Mouse (Mus musculus): ENCODE measurements around the gene Wdr53.
"Not testable (repeated sequence)": the region's sequence is repeated elsewhere in the genome, so short reads cannot be mapped to it uniquely, and the experiment has no call there.

Gene Wdr53

GRCm38 (mm10) chr16:32246952-32247370, at the start of gene Wdr53, which contains the start of gene Fbxo45:
Wdr53 (plus strand) TSS chr16:32247227.
Fbxo45 (minus strand) TSS chr16:32247158.
- DNase-seq (ENCODE audit: low spot score in 2 of 2): peak; percentile 98 to 99

DNA sequence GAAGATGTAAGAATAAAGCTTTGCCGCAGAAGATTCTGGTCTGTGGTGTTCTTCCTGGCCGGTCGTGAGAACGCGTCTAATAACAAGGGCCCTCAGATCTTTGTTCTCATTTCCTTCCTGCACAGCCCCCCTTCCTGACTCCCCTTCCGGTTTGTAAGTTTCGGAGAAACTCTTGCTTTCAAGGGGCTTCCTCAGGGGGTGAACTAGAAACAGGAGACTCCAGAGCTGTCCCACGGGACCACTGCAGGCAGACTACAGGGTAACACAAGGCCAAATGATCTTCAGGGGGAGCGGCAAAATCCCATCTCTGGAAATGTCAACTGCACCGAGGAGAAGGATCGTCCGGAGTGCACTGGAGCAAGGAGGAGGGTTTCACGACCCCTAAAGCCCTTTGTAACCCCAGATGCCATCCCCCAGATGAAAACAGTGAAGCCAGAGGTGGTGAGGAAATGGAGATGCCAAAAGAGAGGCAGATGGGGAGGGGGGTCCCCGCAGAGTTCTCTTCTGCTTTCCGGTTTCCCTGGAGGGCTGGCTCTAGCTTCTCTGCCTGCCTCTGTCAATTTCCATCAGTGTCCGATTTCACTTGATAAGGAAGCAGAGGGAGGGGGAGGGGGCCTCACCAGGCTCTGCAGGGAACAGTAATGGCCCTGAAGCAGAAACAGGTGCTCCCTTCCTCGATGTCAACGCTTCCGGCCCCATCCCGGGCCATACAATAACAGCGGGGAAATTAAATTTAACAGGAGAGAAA, 46.6 kb upstream of the Wdr53 start:
- DNase-seq (ENCODE audit: low spot score in 2 of 2): no peak

DNA sequence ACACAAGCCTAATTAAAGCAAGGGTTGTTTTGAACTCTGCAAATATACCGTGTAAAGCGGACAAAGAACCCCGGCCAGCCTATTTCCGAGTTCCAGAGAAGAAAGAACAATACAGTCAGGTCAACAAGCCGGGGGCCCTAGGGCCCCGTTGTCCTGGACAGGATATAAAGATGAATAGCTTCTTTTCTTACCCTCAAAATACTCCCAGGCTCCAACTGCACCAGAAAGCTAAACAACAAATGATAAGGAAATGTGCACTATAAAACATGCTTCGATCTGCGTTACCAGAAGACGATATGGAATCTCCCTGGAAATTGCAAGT, 46.1 kb upstream of the Wdr53 start:
- DNase-seq (ENCODE audit: low spot score in 2 of 2): no peak

DNA sequence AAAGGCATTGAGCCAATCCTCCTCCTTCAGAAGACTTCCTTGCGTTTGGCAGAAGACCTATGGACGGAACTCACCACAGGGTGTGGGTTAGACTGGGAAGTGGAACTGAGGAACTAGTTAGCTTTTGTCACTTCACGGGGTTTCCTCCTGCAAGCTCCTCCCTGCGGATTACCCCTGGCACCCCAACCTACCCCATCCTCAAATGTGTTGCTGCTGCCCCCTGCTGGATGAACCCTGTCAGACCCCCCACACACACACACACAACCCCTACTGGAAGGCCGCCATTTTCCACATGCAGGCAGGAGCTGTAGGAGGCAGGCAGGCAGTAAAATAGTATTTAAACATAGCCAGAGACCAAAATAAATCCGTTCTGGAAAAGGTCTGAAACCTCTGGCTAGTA, 44.3 kb upstream of the Wdr53 start:
- peak; percentile 17 to 50 for DNase-seq (ENCODE audit: low spot score in 2 of 2)

DNA sequence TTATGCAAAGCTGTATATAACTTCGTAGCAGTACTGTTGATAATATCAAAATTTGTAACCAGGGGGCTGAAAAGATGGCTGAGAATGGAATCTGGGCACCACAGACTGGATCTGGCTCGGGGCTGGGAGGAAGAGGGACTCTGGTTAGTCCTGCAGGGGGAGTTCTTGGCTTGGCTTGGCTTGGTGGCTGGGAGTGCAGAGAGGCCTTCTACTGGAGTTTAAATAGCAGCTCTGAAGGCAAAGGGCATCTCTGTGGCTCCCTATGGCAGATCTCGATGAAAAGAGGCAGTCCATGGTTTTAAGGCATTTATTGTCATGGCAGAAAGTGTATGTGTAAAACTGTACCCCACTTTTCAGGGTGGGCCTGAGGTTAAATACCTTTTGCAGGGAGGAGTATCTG, 42.1 kb upstream of the Wdr53 start:
- no peak for DNase-seq (ENCODE audit: low spot score in 2 of 2)

DNA sequence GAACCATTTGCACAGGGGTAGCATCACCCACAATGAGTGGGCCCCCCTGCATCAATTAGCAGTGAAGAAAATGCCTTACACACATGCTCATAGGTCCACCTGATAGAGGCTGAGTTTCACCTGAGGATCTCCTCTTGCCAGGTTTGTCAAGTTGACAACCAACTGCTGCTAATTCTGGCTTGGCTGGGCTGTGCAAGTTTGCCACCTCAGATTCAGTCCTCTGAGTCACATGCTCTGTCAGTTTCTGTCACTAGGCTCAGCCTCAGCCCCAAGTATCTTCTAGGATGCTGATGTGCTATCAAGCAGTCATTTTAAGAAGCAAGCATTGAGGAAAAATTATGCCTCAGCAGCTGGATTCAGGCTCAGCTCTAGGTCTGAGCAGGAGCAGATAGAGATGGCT, 32.9 kb upstream of the Wdr53 start:
- peak in 1 of 2 experiments; percentile 16 for DNase-seq (ENCODE audit: low spot score in 2 of 2)

- DNase-seq (ENCODE audit: low spot score in 2 of 2): peak; percentile 61 to 65
Measured at GRCm38 (mm10) chr16:32214804-32215576, 32.0 kb upstream of the Wdr53 start.

DNA sequence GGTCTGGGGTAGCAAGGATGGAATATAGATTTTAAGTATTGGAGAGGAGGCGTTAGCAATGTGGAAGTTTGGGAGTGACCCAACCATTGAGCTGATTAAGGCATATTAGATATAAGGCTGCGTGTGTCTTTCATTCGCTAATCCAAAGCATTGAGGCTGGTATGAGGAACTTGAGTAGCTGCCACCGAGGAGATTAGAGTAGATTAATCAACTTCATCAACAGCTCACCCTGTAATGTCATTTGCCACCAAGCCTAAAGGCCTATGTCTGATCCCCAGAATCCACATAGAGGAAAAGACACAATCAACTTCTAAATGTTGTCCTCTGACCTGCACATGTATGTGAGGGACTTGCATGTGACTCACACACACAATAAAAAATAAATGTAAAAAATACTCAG, 25.2 kb upstream of the Wdr53 start:
- no peak for DNase-seq (ENCODE audit: low spot score in 2 of 2)

- no peak for DNase-seq (ENCODE audit: low spot score in 2 of 2)
Measured at GRCm38 (mm10) chr16:32222399-32222798, 24.6 kb upstream of the Wdr53 start.

- not testable (repeated sequence) for DNase-seq (ENCODE audit: low spot score in 2 of 2)
Measured at GRCm38 (mm10) chr16:32232050-32232449, 15.0 kb upstream of the Wdr53 start.

DNA sequence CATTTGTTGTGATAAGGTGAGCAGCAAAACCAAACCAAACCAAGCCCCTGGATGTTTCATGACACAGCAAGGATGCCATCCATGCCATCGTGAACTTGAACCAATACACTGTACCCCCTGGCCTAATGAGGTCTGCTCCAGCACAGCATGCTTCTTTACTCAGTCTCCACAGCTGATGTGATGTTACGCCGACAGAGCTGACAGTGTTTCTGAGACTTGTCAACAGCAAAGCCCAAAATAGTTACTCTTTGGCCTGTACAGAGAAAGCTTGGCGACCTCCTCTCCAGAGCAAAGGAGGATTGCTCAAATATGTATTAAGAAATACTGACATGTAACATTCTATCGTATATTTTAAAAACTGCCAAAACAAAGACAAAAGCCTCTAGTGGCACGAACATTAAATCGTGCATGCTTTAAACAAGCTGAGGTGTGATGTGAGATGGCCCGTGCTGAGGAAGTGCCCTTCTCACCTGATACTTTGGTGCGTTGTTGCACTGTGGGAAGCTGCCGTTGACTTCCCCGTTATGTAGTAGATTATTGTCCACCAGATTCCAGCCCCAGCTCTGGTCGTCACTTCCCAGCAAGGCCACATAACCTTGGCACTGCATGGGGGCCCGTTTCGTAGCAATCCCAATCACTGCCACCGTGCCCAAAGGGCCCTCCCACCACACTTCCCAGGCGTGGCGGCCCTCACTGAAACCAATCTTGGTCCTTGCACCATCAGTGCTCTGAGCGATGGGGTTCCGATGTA, 8.9 kb upstream of the Wdr53 start:
- DNase-seq (ENCODE audit: low spot score in 2 of 2): no peak

DNA sequence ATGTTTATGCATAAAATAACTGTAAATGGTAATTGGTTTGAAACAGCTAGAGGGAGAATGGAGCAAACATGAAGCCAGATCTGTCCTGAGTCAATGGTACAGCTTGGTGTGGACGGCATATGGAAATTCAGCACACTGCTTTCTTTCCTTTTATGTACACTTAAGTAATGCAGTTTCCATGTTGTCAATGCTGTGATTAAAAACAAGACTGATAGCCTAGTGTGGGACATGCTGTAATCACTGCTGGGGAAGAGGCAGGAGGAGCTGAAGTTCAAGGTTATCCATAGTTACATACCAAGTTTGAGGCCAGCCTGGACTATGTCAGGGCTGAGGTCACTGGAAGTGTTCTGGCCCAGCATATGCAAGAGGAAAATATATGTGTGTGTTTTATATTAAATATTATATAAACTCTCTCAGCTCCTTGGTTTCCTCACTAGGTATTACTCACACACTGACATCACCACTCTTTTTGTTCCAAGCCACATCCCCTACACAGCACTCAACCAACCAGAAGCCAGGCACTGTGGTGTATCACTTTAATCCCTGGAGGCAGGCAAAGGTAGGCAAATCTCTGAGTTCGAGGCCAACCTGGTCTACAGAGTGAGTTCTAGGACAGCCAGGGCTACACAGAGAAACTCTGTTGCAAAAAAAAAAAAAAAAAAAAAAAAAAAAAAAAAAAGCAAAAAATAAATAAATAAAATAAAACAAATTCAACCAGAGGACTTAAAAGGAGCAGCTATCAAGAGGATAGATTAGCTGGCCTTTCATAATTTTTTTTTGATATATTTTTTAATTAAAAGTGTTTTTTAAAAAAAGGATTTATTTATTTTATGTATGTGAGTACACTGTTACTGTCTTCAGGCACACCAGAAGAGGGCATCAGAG, 7.4 kb upstream of the Wdr53 start:
- DNase-seq (ENCODE audit: low spot score in 2 of 2): no peak

DNA sequence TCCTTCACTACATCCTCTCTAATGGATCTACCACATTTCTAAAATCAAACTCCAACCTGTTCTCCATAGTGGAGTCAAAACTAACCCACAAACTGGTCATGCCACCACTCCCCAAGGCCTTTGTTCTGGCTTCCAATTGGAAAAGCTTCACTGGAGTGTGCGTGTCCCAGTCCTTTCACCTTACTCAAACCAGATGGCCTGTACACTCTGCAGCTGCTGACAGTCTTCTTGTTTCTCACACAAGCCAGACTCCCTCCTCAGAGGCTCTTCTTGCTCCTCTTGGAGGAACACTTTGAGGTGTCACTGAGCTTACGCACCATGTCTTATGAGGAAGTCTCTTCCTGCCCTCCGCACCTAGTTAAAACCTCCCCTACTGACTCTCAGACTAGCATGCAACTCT, 3.1 kb upstream of the Wdr53 start:
- DNase-seq (ENCODE audit: low spot score in 2 of 2): no peak

DNA sequence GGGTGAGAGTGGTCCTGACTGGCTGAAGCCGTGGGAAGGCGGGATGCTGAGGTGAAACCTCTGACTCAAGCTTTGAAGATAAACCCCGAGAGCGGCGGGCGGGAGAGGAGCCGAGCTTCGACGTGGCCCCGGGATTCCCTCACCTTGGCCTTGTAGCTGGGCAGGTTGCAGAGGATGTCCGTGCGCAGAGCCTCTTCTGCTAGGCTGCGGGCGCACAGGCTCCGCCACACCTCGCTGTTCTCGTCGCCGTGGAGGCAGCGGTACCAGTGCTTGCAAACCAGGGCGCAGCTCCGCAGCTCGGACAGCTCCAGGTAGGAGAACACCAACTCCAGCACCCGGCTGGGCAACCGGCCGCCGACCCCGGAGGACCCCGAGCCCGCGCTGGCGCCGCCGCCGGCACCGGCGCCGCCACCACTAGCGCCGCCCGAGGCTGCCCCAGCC, 656 bp upstream of the Wdr53 start:
- DNase-seq (ENCODE audit: low spot score in 2 of 2): peak; percentile 43 to 60

DNA sequence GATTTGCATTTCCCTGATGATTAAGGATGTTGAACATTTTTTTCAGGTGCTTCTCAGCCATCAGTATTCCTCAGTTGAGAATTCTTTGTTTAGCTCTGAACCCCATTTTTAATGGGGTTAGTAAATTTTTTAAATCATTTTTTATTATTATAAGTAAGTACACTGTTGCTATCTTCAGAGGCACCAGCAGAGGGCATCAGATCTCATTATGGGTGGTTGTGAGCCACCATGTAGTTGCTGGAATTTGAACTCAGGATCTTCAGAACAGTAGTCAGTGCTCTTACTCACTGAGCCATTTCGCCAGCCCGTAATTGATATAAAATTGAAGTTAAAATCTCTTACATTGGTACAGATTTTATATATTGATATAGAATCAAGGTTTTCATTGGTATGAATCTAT, 17.2 kb downstream of the Wdr53 start:
- DNase-seq (ENCODE audit: low spot score in 2 of 2): not testable (repeated sequence)

DNA sequence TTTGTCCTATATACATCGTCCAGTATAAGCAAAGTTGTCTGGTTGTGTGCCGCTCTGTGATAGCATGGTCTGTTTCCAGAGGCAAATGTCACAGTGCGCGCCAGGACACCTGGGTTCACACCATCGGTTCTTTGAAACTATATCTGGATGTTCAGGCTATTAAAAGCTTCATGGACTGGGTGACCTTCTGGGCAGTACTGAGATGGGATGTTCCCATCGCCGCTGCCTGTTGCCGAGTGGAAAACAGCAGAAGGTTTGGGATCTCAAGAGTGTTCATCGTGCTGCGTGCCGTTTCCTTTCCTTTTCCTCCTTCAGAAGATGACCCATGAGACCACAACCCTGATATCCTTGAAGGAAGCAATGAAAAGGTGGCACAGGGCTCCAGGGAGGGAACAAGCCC, 24.3 kb downstream of the Wdr53 start, which contains the start of gene Smco1:
Smco1 (plus strand) TSS at position 178 of the 400 bp plus-strand sequence.
- no peak for DNase-seq (ENCODE audit: low spot score in 2 of 2)

- DNase-seq (ENCODE audit: low spot score in 2 of 2): no peak
Measured at GRCm38 (mm10) chr16:32273338-32273737, 26.3 kb downstream of the Wdr53 start.

GRCm38 (mm10) chr16:32275041-32275440, 28.0 kb downstream of the Wdr53 start:
- DNase-seq (ENCODE audit: low spot score in 2 of 2): no peak

DNA sequence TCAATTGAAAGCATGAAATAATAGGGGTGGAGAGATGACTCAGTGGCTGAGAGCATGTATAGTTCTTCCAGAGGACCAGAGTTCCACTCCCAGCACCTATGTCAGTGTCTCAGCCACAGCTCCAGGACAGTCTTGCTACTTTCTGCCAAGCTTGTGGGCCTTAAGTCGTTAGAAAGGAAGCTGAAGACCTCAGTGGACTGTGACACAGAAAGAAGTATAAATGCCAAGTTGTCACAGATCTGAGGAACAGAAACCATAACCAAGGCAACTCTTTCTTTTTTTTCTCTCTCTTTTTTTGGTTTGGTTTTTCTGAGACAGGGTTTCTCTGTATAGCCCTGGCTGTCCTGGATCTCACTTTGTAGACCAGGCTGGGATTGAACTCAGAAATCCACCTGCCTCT, 28.8 kb downstream of the Wdr53 start:
- no peak for DNase-seq (ENCODE audit: low spot score in 2 of 2)

DNA sequence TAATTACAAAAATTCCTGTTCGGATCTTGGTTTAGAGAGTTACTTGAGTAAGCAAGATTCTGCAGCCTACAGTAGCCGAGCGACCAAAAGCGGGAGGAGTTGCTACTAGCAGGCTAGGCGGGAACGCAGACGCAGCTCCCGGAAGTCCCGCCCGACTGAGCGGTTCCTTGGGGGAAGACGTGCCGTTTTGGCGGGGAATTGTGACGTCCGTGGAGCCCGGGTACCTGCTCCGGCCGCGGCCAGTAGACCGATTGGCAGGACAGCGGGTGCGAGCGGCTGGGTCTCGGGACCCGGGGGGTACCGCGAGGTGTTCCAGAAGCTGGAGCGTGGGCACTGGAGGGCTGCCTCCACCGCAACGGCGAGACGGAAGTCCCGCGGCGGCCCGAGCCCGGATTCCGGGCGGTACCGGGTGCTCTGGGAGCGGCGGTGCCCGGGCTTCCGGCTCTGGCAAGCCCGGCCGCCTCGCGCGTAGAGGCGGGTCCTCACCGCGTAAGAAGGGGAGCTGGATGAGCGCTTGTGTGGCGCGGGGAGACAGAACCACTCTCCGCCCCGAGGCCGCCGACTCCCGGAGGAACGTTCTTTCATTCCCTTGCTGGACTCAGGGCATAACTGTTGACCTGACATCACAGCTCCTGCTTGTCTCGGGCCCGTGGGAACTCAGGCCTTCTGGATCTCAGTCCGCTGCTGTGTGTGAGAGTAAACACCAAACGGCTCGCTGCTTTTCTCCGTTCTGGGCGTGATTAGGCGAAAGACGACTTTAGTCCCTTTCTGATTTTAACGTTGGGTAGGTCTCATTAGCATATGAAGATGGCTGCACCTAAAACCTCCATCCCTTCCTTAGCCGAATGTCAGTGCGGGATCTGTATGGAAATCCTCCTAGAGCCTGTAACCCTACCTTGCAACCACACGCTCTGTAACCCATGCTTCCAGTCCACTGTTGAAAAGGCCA, 30.6 kb downstream of the Wdr53 start, which contains the start of gene Rnf168:
Rnf168 (plus strand) TSS at position 152 of the 949 bp plus-strand sequence.
- peak; percentile 93 for DNase-seq (ENCODE audit: low spot score in 2 of 2)

Data from right cerebral cortex, adult 2 months (tissue).